Mouse (Mus musculus) T-helper 1 cell (primary cell): Measurements from ENCODE around the gene Galnt10.

Source experiments
- in situ Hi-C: fragments of 300-600 bp; cut with MboI, MseI; formaldehyde crosslinking; loops from one replicate; pipeline ENCODE4 v1.15.1; 2025; ENCODE audit warnings: high pct_unique_total_duplicates

Gene Galnt10

DNA sequence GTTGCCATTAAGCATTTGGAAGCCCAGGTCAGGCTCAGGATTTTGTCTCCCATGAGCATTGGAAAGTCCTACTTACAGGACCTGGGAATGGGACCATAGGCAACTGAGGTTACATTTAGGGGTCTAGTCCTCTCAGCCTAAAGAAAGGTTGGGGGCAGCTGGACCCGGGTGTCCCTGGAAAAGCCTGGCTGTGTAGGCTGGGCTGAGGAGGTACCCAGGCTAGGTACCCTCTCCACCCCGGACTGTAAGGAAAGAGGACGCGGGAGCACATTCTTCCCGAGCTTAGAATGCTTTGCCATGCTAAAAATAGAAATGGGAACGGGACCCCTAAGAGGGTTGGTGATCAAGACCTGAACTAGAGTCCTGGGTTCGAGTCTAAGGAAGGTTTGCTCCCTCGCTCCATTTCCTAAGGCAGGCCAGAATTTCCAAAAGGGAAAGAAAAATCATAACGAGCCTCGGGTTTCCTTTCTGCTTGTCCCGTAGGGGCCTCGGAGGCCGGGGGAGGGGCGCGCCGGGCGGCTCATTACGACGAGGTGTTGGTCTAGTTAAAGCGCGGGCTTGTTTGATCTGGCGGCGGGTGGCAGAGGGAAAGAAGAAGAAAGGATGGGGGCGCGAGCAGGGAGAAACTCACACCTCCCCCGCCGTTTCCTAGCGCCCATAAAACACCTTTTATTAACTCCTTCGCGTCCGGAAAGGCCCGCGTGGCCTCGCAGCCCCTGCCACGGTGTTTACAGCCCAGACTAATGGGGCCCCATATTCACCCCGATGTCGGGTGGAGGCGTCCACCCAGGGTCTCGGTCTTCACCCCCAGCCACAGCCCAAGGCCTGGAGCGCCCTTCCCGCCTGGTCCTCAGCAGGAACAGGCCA, 182.0 kb downstream of the Galnt10 start:
- in situ Hi-C loops = no loop called here

DNA sequence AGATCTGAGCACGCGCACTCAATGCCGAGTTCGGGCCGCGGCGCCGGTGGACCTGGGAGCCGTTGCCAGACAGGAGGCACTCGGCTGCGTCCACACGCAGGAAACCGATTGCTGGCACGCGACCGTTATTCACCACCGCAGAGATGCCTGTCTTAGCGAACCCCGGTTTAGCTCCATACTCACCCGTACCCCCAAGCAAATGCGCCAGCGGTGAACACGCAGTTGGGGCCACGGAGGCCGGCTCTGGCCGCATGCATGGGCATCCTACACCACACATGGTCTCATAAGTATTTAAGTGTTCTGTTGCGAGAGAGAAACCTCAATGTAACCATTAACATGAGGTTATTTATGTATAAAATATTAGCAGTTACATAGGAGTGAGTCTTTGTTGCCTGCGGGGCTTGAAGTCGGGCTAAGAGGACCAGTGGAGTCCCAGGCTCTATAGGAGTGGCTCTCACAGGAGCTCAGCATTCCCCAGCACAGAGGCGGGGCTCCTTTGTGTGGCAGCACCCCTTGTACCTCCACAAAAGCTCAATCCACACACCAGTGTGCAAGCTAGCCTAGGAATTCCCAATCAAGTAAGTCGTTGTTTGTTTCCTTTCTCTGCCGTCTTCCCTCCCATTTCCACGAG, 182.8 kb downstream of the Galnt10 start:
- in situ Hi-C loops = no loop called here

- in situ Hi-C loops = no loop called here
These were observed 184.0 kb downstream of the Galnt10 start for GRCm38 (mm10) chr11:57828955-57829870.

GRCm38 (mm10) chr11:57829871-57830775, 184.9 kb downstream of the Galnt10 start:
- in situ Hi-C loops = loop anchor here (5.0 kb wide), 1 partner anchor 102 kb away; no protein-coding TSS in a partner anchor

DNA sequence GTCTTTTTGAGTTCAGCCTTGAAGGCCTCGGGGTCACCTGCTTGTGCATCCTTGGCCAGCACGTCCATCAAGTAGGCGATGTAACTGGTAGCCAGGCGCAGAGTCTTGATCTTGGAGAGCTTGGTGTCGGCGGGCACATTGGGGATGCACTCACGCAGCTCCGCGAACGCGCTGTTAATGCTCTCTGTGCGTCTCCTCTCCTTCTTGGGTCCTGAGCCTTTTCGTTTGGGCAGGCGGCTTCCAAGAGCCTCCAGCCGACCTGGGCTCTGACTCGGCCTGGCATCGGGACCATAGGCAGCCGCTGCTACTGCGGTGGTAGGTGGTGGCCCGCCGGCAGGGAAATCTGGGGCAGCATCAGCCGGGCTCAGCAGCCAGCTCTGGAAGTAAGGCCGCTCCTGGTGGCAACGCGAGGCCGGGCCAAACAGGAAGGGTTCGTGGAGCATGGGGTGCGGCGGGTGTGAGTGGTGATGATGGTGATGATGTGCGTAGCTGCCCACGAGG, 186.1 kb downstream of the Galnt10 start:
- in situ Hi-C loops = loop anchor here (5.0 kb wide), 1 partner anchor 101 kb away; no protein-coding TSS in a partner anchor

- in situ Hi-C loops = loop anchor here (5.0 kb wide), 1 partner anchor 100 kb away; no protein-coding TSS in a partner anchor
These were observed 186.6 kb downstream of the Galnt10 start for GRCm38 (mm10) chr11:57831861-57832260.

DNA sequence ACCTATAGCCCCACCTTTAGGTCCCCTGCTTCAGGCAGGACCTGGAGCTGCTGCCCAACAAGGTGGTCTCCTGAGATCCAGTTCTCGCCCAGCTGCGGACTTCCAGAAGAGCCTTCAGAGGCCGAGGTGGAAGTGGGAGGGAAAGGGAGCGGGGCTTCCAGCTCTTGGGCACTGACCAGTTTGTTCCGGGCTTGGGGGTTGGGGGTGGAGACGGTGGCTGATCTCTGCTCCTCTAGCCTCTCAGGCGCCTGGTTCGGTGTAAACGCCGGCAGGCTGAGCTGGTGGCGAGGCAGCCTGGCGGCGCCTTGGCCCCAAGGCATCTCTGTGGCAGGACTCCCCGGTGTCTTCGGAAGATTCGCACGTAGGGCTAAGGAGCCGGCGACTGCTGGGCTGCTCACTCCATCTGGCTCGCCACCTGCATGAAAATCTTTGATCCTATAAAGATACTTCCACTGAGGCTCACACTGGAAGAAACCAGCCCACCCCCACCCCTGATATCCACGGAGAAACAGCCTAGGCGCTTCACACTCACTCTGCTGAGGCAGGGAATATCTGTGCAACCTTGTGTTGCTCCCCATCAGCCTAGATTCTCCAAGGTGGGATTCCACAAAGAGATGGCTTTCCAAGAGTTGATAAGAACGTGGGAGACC, 187.4 kb downstream of the Galnt10 start, which contains the start of gene Hand1:
Gene Hand1 (minus strand): TSS at position 267 of the 650 bp plus-strand sequence.
- in situ Hi-C loops = loop anchor here (5.0 kb wide), 1 partner anchor 100 kb away; no protein-coding TSS in a partner anchor

DNA sequence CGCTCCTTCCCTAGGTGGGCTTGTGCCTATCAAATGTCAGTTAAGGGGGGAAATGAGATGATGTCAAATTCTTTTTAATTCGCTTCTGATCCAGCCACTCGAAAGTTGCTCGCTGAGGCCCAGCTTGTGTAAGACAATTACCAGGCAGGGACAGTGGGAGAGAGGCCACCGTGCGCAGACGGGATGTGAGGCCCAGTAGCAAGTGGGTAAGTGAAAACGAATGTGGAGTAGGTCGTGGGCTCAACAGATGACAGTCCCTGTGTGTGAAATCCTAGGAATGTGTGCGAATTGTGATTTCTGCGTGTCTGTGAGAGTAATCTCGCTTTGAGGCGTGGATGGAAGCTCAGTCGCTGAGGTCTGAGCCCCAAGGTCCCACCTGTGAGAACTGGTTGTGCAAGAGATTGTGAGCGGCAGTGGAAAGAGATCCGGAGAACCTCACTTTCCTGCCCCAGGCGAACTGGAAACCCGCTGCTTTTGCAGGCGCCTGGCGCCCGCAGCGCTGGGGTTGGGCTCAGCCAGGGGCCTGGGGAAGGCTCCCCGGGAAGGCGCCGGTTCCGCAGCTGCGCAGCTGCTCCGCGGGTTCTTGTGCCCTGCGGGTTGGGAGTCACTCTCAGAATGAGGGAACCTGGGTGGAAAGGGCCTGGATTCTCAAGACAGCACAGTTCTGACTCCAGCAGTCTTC, 188.2 kb downstream of the Galnt10 start:
- in situ Hi-C loops = loop anchor here (5.0 kb wide), 1 partner anchor 99 kb away; no protein-coding TSS in a partner anchor

DNA sequence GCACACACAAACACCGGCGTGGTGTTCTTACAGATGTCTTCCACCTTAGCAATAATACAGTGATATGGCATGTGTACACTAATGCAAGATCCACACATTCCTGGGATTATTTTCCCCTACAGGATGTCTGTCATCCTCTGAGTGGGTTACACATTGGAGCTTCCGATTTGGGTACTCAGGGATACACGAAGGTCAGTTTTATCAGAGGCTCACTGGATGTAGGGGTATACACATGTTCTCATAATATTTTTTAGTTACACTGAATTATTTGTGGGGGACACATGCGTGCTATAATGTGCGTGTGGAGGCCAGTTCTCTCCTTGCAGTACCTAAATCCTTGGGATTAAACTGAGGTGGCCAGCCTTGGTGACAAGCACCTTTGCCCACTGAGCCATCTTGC, 188.8 kb downstream of the Galnt10 start:
- in situ Hi-C loops = loop anchor here (5.0 kb wide), 1 partner anchor 98 kb away; no protein-coding TSS in a partner anchor

DNA sequence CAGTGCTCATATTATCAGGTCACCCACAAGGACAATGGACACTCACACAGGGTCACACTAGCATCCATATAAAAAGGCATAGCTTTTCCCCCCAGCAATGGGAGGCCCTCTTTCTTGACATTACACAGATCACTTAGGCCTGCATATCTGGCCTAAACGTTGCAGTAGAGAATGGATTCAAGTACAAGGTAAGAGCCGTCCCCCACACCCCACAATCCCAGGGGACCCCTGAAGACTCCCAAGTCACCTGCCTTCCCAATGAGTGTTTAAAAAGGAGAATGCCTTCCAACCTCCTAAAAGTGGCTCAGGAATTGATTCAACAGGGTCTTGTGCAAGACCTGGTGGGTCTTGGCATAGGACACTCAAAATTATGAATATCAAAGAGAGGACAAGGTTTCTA, 190.1 kb downstream of the Galnt10 start:
- in situ Hi-C loops = no loop called here

DNA sequence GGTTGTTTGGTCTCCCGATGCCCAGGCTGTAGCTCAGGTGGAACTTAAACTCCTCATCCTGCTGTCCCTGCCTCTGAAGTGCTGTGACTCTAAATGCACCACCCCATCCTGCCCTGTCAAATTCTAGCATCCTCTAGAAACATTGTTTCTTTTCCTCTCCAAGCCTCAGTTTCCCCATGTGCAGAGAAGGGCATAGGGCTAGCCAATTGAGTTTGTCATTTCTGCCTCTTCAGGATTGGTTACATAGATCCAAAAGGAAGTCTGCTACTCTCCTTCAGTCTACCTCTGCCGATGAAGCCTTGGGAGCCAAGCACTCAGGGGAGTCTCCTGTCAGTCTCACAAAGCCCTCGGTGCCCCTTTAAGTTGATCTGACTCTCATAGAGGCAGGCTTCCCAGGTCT, 190.7 kb downstream of the Galnt10 start:
- in situ Hi-C loops = no loop called here

DNA sequence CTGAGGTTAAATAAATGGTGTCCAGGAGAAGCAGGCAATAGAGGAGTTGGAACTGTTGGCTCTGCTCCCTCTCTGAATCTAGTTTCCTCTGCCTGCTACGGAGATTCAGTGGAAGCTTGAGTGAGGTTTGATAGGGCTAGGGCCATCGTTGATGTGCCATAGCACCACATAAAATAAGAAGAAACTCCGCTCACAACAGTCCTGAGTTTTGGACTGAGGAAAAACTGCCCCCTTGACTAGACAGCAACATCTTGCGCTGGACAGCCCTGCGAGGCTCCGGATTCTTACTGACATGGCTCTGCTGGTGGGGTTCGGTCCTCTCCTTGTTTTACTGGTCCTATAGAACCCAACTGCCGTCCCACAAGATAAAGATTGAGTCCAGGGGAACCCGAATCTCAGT, 191.2 kb downstream of the Galnt10 start:
- in situ Hi-C loops = no loop called here
